Mouse (Mus musculus) lung, postnatal 10 days (tissue): ENCODE measurements around the gene Ros1.

Experiments used
- DNase-seq: peaks from one replicate; pipeline ENCODE4 v3.0.0; 2021

The Ros1 gene

GRCm38 (mm10) chr10:52021736-52022394 is 173.2 kb downstream of the Ros1 start:
- DNase-seq = no peak

GRCm38 (mm10) chr10:52021231-52021630 is 173.8 kb downstream of the Ros1 start:
- no peak for DNase-seq

- no peak for DNase-seq
Observed at GRCm38 (mm10) chr10:52018471-52018870, 176.6 kb downstream of the Ros1 start.
